Mouse (Mus musculus) midbrain, embryonic 10.5 days (tissue): ENCODE results near the gene Gm44790. TPM values are rescaled to one million over a fixed set of nuclear protein-coding genes. Genes with fewer than 3 reads are reported as not detected.
"Not testable (repeated sequence)": the region's sequence is repeated elsewhere in the genome, so short reads cannot be mapped to it uniquely, and the experiment has no call there.

ENCODE experiments used
- DNase-seq: peaks from one replicate; pipeline ENCODE4 v3.0.0-alpha.2; 2017; ENCODE audit warnings: low spot score
- H3K27ac ChIP-seq: fragments of 300-500 bp; sonication (generic); replicated peaks from 2 replicates; pipeline ENCODE4 v1.5.1; 2016; ENCODE audit warnings: mild to moderate bottlenecking
- H3K27me3 ChIP-seq: fragments of 300-500 bp; sonication (generic); 2 replicates; pipeline ENCODE4 v1.6.1; 2016; ENCODE audit warnings: low read depth, mild to moderate bottlenecking; ENCODE audit not compliant: poor library complexity, severe bottlenecking
- H3K36me3 ChIP-seq: fragments of 300-500 bp; sonication (generic); 2 replicates; pipeline ENCODE4 v1.6.1; 2016; ENCODE audit warnings: mild to moderate bottlenecking, moderate library complexity
- H3K4me1 ChIP-seq: fragments of 300-500 bp; sonication (generic); 2 replicates; pipeline ENCODE4 v1.6.1; 2016
- H3K4me3 ChIP-seq: fragments of 300-500 bp; sonication (generic); 2 replicates; pipeline ENCODE4 v1.5.1; 2016; ENCODE audit warnings: mild to moderate bottlenecking, moderate library complexity
- H3K9me3 ChIP-seq: fragments of 300-500 bp; sonication (generic); replicated peaks from 2 replicates; pipeline ENCODE4 v1.6.1; 2016; ENCODE audit warnings: mild to moderate bottlenecking
- WGBS: fragments of 180-500 bp; shearing (Covaris S2); methylation state at CpG from one replicate; pipeline ENCODE4 v1.1.7; 2016; 5-methylcytosine and 5-hydroxymethylcytosine counted together
- polyA plus RNA-seq: library from polyadenylated mRNA; unstranded; fragments of >200 nt; fragmentation: Nextera tagmentation; extraction: Ambion mirVana; gene quantifications from 2 replicates; pipeline ENCODE4 v1.2.1, GENCODE M21; 2016

The Gm44790 gene
- polyA plus RNA-seq, result 0.63 and 0.89 TPM in 2 replicates

DNA sequence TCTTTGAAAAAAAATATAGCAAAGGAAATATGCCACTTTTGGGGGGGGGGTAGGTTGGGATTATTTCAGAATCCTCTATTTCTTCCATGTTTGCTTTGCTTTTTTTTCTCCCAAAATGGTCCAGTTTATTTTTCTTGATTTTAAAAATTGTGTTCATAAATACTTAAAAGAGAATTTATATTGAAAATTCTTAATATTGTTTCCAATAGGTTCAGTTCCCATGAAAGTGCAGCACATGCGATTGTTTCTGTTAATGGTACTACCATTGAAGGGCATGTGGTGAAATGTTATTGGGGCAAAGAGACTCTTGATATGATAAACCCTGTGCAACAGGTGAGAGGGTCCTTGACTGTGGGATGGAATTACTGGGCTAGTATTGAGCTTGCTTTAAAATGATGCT lies at the start of gene Gm44790:
Gene Gm44790, plus strand, starts transcription at position 301 of the 400 bp plus-strand sequence.
- Histone ChIP-seq H3K4me1 (no peaks in the 10 kb centered on the region), H3K9me3 (no peaks in the 10 kb centered on the region), H3K36me3 (peaks cover 99% of the 10 kb centered on the region), H3K27me3 (no peaks in the 10 kb centered on the region), H3K27ac (no peak within 1 kb of the TSS), H3K4me3 (no peak within 1 kb of the TSS)
- DNase-seq, result no peak
- WGBS, result 95% methylated on average over 1 of the region's 1 CpGs

DNA sequence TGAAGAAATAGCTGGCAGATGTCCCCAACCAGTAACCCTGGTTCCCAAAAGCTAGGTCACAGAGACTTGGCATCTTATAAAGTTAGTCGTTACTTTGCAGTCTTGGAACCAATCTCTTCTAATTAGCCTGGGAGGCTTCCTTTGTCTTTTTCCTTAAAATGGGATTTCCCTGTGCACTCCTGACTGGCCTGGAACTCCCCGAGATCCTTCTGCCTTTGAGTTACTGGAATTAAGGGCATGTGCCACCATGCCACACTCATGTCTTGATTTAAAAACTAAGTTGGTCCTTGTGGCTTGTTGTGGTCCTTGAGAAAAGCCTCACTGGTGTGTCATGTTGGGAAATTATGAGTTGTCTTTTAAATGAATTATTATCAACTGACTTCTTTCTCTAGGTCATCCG lies 48.1 kb upstream of the Gm44790 start:
- H3K4me1 ChIP-seq, result peaks cover 5% of the 10 kb centered on the region
- H3K27ac ChIP-seq, result no peak overlapping the region
- H3K4me3 ChIP-seq, result no peak overlapping the region
- WGBS, result 92% methylated on average over 3 of the region's 3 CpGs
- no peaks in the 10 kb centered on the region for H3K27me3 ChIP-seq
- H3K9me3 ChIP-seq, result no peaks in the 10 kb centered on the region
- no peak for DNase-seq
- H3K36me3 ChIP-seq, result peaks cover 69% of the 10 kb centered on the region

DNA sequence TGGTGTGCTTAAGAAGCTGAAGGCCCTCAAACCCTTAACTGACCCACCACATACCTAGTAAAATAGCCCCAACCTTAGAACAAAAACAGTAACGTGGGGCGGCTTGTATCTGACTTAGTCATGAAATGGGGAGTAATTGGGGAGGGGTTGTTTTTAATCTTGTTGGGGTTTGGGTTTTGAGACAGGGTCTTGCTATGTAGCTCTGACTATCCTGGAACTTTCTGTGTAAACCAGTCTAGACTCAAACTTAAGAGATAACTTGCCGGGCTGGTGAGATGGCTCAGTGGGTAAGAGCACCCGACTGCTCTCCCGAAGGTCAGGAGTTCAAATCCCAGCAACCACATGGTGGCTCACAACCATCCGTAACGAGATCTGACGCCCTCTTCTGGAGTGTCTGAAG lies 46.3 kb upstream of the Gm44790 start:
- not testable (repeated sequence) for H3K27ac ChIP-seq, H3K27me3 ChIP-seq, H3K4me1 ChIP-seq, H3K9me3 ChIP-seq, H3K4me3 ChIP-seq, DNase-seq
- 76% methylated on average over 8 of the region's 8 CpGs for WGBS
- peaks cover 55% of the 10 kb centered on the region for H3K36me3 ChIP-seq

DNA sequence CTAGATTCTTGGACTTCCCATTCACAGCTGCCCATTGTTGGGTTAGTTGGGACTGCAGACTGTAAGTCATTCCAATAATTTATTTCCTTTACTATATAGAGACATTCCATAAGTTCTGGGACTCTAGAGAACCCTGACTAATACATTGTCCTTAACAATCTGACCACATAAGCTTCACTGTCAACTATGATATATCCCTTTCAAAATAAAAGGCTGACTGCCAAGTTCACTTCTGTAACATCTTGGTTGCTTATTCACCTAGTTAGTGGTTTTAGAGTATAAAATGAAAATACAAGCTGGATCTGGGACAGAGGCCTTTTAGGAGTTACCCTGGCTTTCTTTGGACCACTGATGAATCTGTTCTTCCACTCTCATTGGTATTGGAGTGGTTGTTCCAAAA lies 43.9 kb upstream of the Gm44790 start:
- H3K9me3 ChIP-seq, result no peaks in the 10 kb centered on the region
- no peak overlapping the region for H3K4me3 ChIP-seq
- no peak for DNase-seq
- peaks cover 56% of the 10 kb centered on the region for H3K36me3 ChIP-seq
- 0 out of 2 replicates have a peak, but pooled peaks cover 4% of the 10 kb centered on the region for H3K4me1 ChIP-seq
- no peak overlapping the region for H3K27ac ChIP-seq
- H3K27me3 ChIP-seq, result no peaks in the 10 kb centered on the region

DNA sequence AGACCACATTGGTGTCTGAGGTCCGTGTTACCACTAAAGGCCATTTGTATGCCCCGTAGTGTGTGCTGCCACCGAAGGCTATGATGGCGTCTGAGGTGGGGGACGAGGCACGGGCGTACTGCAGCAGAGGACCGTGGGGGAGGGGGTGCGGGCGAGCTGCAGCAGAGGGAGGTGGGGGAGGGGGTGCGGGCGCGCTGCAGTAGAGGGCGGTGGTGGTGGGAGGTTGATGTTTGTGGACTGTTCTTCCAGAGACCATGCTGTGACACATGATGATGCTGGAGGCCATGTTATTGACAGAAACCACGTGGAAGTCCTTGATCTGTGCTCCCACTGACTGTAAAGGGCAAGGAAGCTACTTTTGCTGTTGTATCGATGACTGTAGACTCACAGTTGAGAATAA lies 43.1 kb upstream of the Gm44790 start:
- peaks cover 56% of the 10 kb centered on the region for H3K36me3 ChIP-seq

DNA sequence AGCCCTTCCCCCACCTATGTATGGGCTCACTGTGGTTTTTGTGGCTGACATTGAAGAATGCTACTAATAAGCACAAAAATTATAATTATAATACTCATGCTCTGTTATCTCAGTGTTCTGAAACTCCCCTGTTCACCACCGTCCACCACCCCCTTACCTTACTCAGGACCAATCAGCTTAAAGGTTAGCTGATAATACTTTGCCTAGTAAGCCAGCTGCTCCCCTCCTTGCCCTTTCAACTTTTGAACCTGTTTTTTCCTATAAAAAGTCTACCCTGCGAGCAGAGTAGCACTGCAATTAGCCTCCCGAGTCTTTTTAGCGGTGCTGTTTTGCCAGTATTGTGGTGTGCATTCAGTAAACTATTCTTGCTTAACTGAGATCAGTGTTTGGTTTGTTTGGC lies 41.8 kb upstream of the Gm44790 start:
- Histone ChIP-seq H3K27me3 (no peaks in the 10 kb centered on the region), H3K9me3 (no peaks in the 10 kb centered on the region), H3K36me3 (peaks cover 56% of the 10 kb centered on the region), H3K27ac (no peak overlapping the region), H3K4me3 (no peak overlapping the region), H3K4me1 (0 out of 2 replicates have a peak, but pooled peaks cover 4% of the 10 kb centered on the region)
- DNase-seq, result no peak
- 81% methylated on average over 4 of the region's 4 CpGs for WGBS

More for the DNA sequence above, 43.1 kb upstream of the Gm44790 start:
- no peak overlapping the region for H3K4me3 ChIP-seq
- H3K27me3 ChIP-seq, result no peaks in the 10 kb centered on the region
- H3K9me3 ChIP-seq, result no peaks in the 10 kb centered on the region
- 0 out of 2 replicates have a peak, but pooled peaks cover 4% of the 10 kb centered on the region for H3K4me1 ChIP-seq
- WGBS, result 57% methylated on average over 16 of the region's 16 CpGs
- H3K27ac ChIP-seq, result no peak overlapping the region
- DNase-seq, result no peak

DNA sequence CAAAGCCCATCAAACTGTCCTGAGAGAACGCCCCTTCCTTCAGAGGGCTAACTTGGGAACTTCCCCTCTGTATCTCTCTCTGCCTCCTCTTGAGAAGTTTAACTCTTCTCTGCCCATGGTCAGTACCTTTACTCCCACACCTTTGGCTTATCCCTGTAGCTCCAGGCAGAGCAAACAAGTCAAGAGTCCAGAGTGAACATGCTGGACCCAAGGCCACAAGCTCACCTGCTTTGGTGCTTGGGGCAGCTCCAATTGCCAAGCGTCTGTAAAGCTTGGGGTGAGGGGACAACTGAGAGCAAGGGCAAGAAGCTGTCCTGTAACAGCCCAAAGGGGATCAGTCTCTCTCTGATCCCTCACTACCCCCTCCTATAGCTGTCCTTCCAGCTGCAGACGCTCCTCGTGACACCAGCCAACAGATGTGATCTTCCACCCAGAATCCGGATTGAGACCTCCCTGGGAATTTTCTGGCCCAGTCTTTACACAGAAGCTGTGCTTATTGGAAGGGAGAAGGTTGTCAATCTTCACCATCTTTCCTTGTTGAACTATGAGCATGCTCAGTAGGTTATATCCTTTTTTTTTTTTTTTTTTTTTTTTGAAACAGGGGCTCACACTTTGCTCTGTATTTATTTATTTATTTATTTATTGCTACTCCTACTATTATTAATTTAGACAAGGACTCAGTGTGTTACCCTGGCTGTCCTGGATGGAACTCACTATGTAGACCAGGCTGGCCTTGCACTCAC lies 40.9 kb upstream of the Gm44790 start:
- Histone ChIP-seq H3K27me3 (no peaks in the 10 kb centered on the region), H3K27ac (no peak overlapping the region), H3K9me3 (no peaks in the 10 kb centered on the region), H3K4me3 (no peak overlapping the region), H3K4me1 (0 out of 2 replicates have a peak, but pooled peaks cover 4% of the 10 kb centered on the region), H3K36me3 (peaks cover 58% of the 10 kb centered on the region)
- DNase-seq, result no peak
- 85% methylated on average over 5 of the region's 5 CpGs for WGBS

DNA sequence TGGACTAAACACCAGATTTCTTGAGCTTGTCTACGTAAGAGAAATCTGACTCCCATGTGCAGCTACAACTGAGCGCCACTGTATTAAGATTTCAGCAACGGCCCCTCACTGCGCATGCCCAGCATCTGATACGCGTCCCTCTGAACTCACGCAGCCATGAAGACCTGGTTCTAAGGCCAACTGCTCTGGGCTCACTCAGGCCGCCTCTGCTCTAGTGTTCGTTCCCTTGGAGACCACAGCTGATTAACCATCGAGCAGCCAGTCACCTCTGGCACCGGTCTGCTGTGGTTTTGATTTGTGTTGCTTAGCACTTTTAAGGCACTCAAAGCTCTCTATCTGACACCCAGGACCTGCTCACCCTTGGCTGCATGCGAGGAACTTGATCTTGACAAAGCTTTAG lies 39.1 kb upstream of the Gm44790 start:
- Histone ChIP-seq H3K9me3 (no peaks in the 10 kb centered on the region), H3K27me3 (no peaks in the 10 kb centered on the region), H3K36me3 (peaks cover 74% of the 10 kb centered on the region), H3K27ac (no peak overlapping the region), H3K4me3 (no peak overlapping the region), H3K4me1 (0 out of 2 replicates have a peak, but pooled peaks cover 4% of the 10 kb centered on the region)
- 91% methylated on average over 12 of the region's 12 CpGs for WGBS
- no peak for DNase-seq

DNA sequence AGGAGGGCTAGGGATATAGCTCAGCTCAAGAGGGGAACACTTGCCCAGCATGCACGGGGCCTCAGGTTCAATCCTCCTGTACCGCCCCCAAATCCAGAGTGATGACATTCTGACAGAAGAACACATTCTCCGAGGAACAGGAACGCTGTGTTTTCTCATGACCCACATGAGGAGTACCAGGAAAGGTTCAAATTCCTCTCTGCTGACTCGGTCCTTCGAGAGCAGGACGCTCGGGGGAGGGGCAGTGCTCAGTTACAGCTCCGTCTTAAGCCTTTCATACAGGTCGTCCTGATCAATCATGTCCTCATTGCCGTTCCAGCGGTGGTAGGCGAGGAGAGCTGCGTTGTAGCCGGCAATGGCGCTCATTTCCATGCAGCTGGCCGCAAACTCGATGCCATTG lies 38.0 kb upstream of the Gm44790 start:
- no peaks in the 10 kb centered on the region for H3K9me3 ChIP-seq
- H3K27ac ChIP-seq, result no peak overlapping the region
- no peak for DNase-seq
- H3K27me3 ChIP-seq, result no peaks in the 10 kb centered on the region
- H3K36me3 ChIP-seq, result peaks cover 84% of the 10 kb centered on the region
- 0 out of 2 replicates have a peak, but pooled peaks cover under 1% of the 10 kb centered on the region for H3K4me1 ChIP-seq
- WGBS, result 89% methylated on average over 18 of the region's 18 CpGs
- no peak overlapping the region for H3K4me3 ChIP-seq

DNA sequence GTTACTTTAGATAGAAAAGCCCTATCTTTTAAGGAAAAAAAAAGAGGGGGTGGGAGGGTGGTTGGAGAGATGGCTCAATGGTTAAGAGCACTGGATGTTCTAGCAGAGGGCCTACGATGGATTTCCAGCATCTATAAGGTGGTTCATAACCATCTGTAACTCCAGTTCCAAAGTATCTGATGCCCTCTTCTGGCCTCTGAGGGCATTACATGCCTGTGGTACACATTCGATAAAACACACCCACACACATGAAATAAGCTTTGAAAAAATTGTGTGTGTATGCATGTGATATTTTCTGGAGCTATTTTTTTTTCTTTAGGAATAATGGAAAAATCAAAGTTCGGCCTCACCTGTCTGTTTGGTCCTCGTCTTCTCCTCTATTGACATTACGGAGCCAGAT lies 35.1 kb upstream of the Gm44790 start:
- no peaks in the 10 kb centered on the region for H3K27me3 ChIP-seq
- peaks cover 81% of the 10 kb centered on the region for H3K36me3 ChIP-seq
- WGBS, result 96% methylated on average over 5 of the region's 5 CpGs
- H3K4me1 ChIP-seq, result peaks cover 19% of the 10 kb centered on the region
- H3K4me3 ChIP-seq, result no peak overlapping the region
- DNase-seq, result no peak
- H3K27ac ChIP-seq, result no peak overlapping the region
- H3K9me3 ChIP-seq, result no peaks in the 10 kb centered on the region

DNA sequence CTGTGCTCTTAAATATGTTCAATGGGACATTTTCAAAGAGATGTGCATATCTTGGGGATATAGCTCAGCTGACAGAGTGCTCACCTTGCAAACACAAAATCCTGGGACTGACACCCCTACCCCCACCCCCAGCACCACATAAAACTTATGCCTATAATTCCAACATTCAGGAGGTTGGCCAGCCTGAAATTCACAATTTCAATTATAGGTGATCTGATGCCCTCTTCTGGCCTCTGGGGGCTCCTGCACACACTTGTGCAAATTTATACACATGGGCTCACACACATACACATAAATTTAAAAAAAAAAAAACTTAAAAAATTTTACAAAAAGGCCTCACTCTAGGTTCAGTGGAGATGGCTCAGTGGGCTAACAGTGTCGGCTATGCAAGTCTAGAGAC lies 33.3 kb upstream of the Gm44790 start:
- H3K9me3 ChIP-seq, result no peaks in the 10 kb centered on the region
- peaks cover 6% of the 10 kb centered on the region for H3K27me3 ChIP-seq
- DNase-seq, result no peak
- WGBS, result 90% methylated on average over 1 of the region's 1 CpGs
- peaks cover 28% of the 10 kb centered on the region for H3K4me1 ChIP-seq
- H3K4me3 ChIP-seq, result no peak overlapping the region
- H3K36me3 ChIP-seq, result peaks cover 63% of the 10 kb centered on the region
- H3K27ac ChIP-seq, result no peak overlapping the region

DNA sequence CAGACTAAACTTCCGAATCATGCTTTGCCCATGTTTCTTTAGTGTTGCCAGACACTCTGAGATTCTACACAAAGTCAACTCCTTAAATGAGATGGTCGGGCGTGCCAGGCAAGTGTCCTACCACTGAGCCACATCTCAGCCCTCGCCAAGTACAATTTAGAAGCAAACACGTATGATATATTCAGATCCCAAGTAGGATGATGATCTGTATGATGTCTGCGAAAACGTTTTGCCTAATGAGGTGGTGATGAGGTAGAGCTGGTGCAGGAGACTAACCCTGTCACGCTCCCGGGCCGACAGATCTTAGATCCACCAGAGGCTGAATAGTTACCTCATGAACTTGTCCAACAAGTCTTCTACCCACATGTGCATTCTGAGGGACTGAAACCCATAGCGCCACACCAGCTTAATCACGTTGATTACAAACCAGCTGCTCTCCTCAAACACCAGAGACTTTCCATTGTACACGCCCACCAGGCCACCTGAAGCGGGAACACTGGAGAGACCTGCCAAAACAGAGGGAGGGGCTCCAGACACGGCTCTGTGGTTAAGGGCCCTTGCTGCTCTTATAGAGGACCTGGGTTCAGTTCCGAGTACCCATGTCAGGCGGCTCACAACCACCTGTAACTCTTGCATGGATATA lies 32.3 kb upstream of the Gm44790 start:
- 93% methylated on average over 17 of the region's 17 CpGs for WGBS
- DNase-seq, result no peak
- peaks cover 52% of the 10 kb centered on the region for H3K36me3 ChIP-seq

DNA sequence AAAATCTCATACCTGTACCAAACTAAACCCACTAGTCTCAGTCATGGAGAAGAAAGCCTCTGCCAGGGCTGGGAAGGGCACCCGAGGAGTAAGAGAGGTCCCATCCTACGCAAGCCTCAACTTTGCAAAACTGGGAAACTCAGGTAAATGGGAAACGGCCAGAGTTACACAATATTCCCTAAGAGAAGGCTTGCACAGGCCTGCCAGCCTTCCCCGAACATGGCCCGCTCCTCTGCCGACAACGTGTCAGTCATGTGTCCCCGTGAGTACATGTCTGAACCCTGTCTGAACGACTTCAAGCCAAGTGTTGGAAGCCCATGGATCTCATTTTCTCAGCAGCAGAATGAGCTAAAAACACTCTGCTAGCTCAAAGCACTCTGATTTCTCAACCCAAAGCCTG lies 31.4 kb upstream of the Gm44790 start:
- peak overlapping the region; percentile 89 for H3K4me3 ChIP-seq
- WGBS, result 91% methylated on average over 9 of the region's 9 CpGs
- peaks cover 16% of the 10 kb centered on the region for H3K27me3 ChIP-seq
- no peaks in the 10 kb centered on the region for H3K9me3 ChIP-seq
- H3K4me1 ChIP-seq, result peaks cover 28% of the 10 kb centered on the region
- peaks cover 44% of the 10 kb centered on the region for H3K36me3 ChIP-seq
- no peak for DNase-seq
- no peak overlapping the region for H3K27ac ChIP-seq

More for the DNA sequence above, 32.3 kb upstream of the Gm44790 start:
- Histone ChIP-seq H3K4me1 (peaks cover 28% of the 10 kb centered on the region), H3K4me3 (no peak overlapping the region), H3K27ac (no peak overlapping the region), H3K9me3 (no peaks in the 10 kb centered on the region), H3K27me3 (peaks cover 16% of the 10 kb centered on the region)
